Mouse (Mus musculus): ENCODE data around the gene Gm17455.

DNA sequence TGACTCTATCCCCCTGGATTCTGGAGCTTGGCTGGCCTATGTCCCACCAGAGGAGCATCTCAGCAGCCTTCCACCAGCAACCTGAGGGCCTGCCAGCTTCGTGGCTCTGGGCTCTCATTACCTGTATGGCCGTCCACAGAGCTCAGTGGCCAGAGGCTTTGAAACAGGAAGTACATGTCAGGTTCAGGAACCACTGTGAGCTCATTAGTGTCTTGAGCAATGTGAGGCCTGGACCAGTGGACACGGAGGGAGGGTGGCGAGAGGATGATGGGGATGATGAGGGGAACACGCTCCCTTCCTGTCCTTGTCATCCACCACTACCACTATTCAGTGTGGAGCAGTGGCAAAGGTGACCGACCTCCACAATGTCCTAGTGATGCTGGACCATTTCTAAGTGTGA lies 30.1 kb upstream of the Gm17455 start:
- TF ChIP-seq CTCF (IDR thresholded peaks at IDR 0.05; ENCODE audit: borderline replicate concordance, insufficient read depth, low read depth, low read length): no peak
- no peak for TF ChIP-seq POLR2A (IDR thresholded peaks at IDR 0.05; ENCODE audit: borderline replicate concordance, insufficient read depth, low read length)
